Mouse (Mus musculus): ENCODE results near the gene Fau. TPM values are rescaled to one million over a fixed set of nuclear protein-coding genes. Genes with fewer than 3 reads are reported as not detected.

Gene Fau
- polyA plus RNA-seq, 1 experiment from 2014 or later, result 471 TPM

DNA sequence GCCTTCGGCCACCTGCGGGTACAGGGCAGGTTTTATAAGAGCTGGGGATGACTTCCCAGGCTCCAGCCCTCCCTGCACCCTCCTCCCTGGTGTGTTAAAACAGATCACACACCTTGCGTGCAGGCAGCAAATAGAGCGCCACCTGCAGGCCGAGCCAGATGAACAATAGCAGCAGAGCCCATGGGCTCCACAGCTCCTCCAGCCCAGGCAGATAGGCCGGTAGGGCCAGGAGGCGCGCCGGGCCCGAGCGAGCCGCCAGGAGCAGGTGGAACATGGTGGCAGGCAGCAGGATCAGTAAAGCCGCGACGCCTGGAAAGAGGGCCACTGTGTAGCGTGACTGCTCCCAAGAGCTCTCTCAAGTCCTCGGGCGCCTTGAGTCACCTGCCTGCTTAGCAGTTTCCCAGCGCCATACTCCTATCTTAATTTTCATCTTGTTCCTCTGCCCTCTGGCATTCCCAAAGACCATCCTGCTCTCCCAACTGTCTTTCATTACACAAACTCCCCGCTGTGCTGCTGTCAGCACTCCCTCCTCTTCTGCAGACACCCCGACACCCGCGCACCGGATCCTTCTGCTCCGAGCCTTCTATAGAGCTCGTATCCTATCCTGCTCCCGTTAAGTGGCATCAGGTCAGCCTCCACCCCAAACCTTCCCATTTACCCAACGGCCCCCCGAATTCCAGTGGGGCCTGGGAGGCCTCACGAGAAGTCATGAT, 9.5 kb downstream of the Fau start:
- Histone ChIP-seq H3K36me3 (ENCODE audit: control insufficient read depth, insufficient read depth, low read length) (peaks cover 19% of the 10 kb centered on the region), H3K9me3 (ENCODE audit: control insufficient read depth, low read length) (no peaks in the 10 kb centered on the region), H3K27me3 (replicated peaks; ENCODE audit: control insufficient read depth, insufficient read depth, low read length) (no peaks in the 10 kb centered on the region), H3K4me2 (ENCODE audit: low read length) (peak overlapping the region; percentile 89), H3K4me1 (ENCODE audit: control insufficient read depth, insufficient read depth, low read depth, low read length) (peaks cover 34% of the 10 kb centered on the region), H3K27ac (ENCODE audit: low read depth, low read length) (peak overlapping the region; percentile 92), H3K4me3 (ENCODE audit: low read length) (peak overlapping the region; percentile 62), H3K9ac (ENCODE audit: low read depth, low read length) (peak overlapping the region; percentile 79)
- WGBS, result under 1% methylated on average over 30 of the region's 30 CpGs
- peak; percentile 66 for ATAC-seq

DNA sequence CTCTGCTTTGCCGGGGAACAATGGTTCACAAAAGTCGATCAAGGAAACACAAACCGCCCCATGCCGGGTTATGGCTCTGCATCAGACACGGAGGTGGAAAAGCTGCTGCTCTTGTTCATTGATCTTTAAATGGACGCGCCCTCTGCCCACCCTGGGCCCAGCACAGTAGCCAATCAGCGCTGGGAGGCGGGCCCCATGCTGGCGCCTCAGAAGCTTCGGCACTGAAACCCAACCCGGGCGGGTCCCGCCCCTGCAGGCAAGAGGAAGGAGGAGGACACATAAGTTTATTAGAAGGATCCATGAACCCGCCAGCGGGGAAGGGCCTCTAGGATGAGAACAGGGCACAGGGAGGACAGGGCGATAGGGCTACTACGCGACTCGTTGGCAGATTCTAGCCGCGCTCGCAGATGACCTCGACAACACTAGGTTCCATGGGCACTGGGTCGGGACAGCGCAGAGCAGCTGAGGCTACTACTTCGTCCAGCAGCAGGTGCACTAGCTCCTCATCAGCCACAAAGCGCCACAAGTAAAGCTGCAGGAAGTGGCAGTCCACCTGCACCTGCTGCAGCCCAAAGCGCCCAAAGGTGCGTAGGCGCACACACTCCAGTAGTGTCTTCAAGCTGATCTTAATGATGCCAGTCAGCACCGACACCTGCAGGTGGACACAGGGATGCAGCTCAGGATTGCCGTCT, 10.2 kb downstream of the Fau start, which contains the start of gene Tm7sf2:
Gene Tm7sf2 (minus strand): TSS at position 650 of the 692 bp plus-strand sequence.
- Histone ChIP-seq H3K4me2 (ENCODE audit: low read length) (peak within 1 kb of the TSS; percentile 89), H3K4me3 (ENCODE audit: low read length) (peak within 1 kb of the TSS; percentile 62), H3K9ac (ENCODE audit: low read depth, low read length) (peak within 1 kb of the TSS; percentile 79), H3K27me3 (replicated peaks; ENCODE audit: control insufficient read depth, insufficient read depth, low read length) (no peaks in the 10 kb centered on the region), H3K9me3 (ENCODE audit: control insufficient read depth, low read length) (no peaks in the 10 kb centered on the region), H3K27ac (ENCODE audit: low read depth, low read length) (peak within 1 kb of the TSS; percentile 92), H3K4me1 (ENCODE audit: control insufficient read depth, insufficient read depth, low read depth, low read length) (peaks cover 27% of the 10 kb centered on the region), H3K36me3 (ENCODE audit: control insufficient read depth, insufficient read depth, low read length) (peaks cover 23% of the 10 kb centered on the region)
- WGBS, result 8% methylated on average over 32 of the region's 33 CpGs
- ATAC-seq, result peak; percentile 94

DNA sequence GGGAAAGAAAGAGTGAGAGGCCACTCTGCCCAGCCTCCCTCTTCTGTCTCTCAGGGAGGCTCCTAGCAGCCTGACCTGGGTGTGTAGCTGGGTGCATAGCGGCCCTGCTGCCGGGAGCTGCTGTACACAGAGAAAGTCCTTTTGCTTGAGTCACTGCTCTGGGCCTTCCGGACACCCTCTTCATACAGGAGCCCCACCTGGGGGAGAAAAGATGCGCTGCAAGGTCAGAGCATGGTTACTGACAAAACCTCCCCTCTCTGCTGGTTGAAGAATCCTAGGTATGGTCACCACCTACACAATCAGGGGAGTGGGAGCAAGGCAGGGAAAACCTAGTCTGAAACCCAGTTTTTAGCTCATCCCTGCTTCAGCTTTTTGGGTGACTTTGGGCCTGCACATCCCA, 11.3 kb downstream of the Fau start:
- 79% methylated on average over 4 of the region's 4 CpGs for WGBS
- no peak overlapping the region for H3K27ac ChIP-seq (ENCODE audit: low read depth, low read length)
- no peaks in the 10 kb centered on the region for H3K9me3 ChIP-seq (ENCODE audit: control insufficient read depth, low read length)

DNA sequence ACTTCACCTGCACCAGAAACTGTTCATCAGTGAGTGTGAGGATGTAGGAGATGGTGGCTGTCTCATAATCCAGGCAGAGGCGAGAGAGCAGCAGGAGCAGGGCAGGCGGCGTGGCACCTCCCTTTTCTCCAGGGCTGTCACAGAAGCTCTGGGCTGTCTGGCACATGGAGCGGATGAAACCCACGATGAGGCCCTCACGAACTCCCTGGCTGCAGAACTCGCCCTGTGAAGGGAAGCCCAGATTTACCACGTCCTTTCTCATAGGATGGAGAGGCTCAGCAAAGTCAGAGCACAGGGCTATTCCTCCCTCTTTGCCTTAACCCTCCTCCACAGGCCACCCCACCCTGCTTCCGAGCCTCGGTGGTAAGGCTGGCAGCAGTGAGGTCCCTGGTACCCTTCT, 12.2 kb downstream of the Fau start:
- no peak for ATAC-seq
- no peaks in the 10 kb centered on the region for H3K27me3 ChIP-seq (replicated peaks; ENCODE audit: control insufficient read depth, insufficient read depth, low read length)
- no peak overlapping the region for H3K4me2 ChIP-seq (ENCODE audit: low read length)
- peaks cover 20% of the 10 kb centered on the region for H3K4me1 ChIP-seq (ENCODE audit: control insufficient read depth, insufficient read depth, low read depth, low read length)
- no peak overlapping the region for H3K9ac ChIP-seq (ENCODE audit: low read depth, low read length)
- no peak overlapping the region for H3K27ac ChIP-seq (ENCODE audit: low read depth, low read length)
- H3K9me3 ChIP-seq (ENCODE audit: control insufficient read depth, low read length), result no peaks in the 10 kb centered on the region
- H3K36me3 ChIP-seq (ENCODE audit: control insufficient read depth, insufficient read depth, low read length), result peaks cover 28% of the 10 kb centered on the region
- 96% methylated on average over 10 of the region's 10 CpGs for WGBS
- H3K4me3 ChIP-seq (ENCODE audit: low read length), result no peak overlapping the region

More for the DNA sequence above, 11.3 kb downstream of the Fau start:
- ATAC-seq, result no peak
- no peak overlapping the region for H3K4me2 ChIP-seq (ENCODE audit: low read length)
- peaks cover 28% of the 10 kb centered on the region for H3K36me3 ChIP-seq (ENCODE audit: control insufficient read depth, insufficient read depth, low read length)
- no peaks in the 10 kb centered on the region for H3K27me3 ChIP-seq (replicated peaks; ENCODE audit: control insufficient read depth, insufficient read depth, low read length)
- H3K4me3 ChIP-seq (ENCODE audit: low read length), result no peak overlapping the region
- H3K9ac ChIP-seq (ENCODE audit: low read depth, low read length), result no peak overlapping the region
- H3K4me1 ChIP-seq (ENCODE audit: control insufficient read depth, insufficient read depth, low read depth, low read length), result peaks cover 21% of the 10 kb centered on the region

DNA sequence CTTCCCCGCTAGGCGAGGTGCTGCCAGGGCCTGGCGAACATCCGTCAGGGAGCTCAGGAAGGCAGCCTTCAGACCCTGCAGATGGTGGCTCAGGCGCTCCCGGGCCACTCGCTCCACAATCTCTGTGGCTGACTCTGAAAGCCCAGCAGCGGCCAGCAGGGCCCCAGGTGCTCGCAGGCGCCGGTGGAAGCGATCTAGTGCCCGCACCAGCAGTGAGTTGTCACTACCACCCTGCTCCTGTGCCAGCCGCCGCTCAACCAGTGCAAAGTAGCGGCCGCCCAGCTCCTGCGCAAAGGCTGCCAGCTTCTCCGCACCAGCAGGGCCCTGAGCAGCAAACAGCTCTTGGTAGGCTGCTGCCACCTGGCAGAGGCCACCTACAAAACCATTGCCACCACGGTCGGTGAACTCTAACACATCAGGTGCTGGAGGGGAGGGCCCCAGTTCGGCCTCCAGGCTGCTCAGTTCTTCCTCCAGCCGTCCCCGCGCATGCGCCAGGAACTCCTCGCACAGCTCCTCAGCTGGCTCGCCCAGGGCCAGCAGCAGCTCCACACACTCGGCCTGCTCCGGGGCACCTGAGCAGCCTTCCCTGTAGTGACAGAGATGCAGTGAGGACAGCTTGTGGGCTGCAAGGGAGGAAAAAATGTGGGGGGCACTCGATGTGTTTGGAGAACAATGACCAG, 13.1 kb downstream of the Fau start:
- no peak overlapping the region for H3K9ac ChIP-seq (ENCODE audit: low read depth, low read length)
- WGBS, result 91% methylated on average over 31 of the region's 31 CpGs
- H3K9me3 ChIP-seq (ENCODE audit: control insufficient read depth, low read length), result no peaks in the 10 kb centered on the region
- H3K36me3 ChIP-seq (ENCODE audit: control insufficient read depth, insufficient read depth, low read length), result peaks cover 28% of the 10 kb centered on the region
- peaks cover 18% of the 10 kb centered on the region for H3K4me1 ChIP-seq (ENCODE audit: control insufficient read depth, insufficient read depth, low read depth, low read length)
- no peak for ATAC-seq
- H3K4me3 ChIP-seq (ENCODE audit: low read length), result no peak overlapping the region
- no peak overlapping the region for H3K27ac ChIP-seq (ENCODE audit: low read depth, low read length)
- H3K27me3 ChIP-seq (replicated peaks; ENCODE audit: control insufficient read depth, insufficient read depth, low read length), result no peaks in the 10 kb centered on the region
- no peak overlapping the region for H3K4me2 ChIP-seq (ENCODE audit: low read length)

DNA sequence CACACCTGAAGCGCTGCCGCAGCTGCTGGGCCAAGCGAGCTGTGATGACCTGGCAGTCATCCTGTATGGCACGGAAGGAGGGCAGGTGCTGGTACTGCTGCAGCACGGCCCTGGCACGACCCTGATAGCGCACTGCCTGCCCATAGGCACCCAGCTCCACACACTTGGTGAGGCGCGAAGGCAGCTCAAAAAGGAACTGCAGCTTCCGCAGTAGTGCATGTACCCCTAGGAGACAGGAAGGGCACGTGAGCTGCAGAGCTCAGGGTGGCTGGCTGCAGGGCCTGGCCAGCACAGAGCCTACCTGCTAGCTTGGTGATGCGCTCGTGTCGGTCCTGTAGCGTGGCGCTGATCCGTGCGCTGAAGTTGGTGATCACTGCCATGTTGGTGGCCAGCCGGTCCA, 13.6 kb downstream of the Fau start:
- ATAC-seq, result no peak
- Histone ChIP-seq H3K4me2 (ENCODE audit: low read length) (no peak overlapping the region), H3K27ac (ENCODE audit: low read depth, low read length) (no peak overlapping the region), H3K4me1 (ENCODE audit: control insufficient read depth, insufficient read depth, low read depth, low read length) (peaks cover 17% of the 10 kb centered on the region), H3K9me3 (ENCODE audit: control insufficient read depth, low read length) (no peaks in the 10 kb centered on the region), H3K27me3 (replicated peaks; ENCODE audit: control insufficient read depth, insufficient read depth, low read length) (no peaks in the 10 kb centered on the region), H3K4me3 (ENCODE audit: low read length) (no peak overlapping the region), H3K36me3 (ENCODE audit: control insufficient read depth, insufficient read depth, low read length) (peaks cover 28% of the 10 kb centered on the region), H3K9ac (ENCODE audit: low read depth, low read length) (no peak overlapping the region)
- 95% methylated on average over 19 of the region's 19 CpGs for WGBS

DNA sequence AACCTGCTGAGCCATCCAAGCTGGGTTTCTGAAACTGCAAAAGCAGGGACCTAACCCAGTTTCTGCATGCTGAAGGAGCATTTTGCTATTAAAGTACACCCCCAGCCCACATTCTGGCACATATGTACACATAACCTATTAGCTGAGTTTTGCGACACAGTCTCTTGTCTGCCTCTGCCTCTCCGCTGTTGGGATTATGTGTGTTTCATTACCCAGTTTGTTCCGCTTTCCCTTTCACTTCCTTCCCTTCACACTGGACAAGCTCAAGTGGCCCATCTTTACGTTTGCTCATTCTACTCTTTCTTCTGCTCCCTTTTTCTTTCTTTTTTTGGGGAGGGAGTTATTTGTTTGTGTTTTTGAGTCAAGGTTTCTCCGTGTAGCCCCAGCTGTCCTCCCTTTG, 16.2 kb downstream of the Fau start:
- Histone ChIP-seq H3K36me3 (ENCODE audit: control insufficient read depth, insufficient read depth, low read length) (peaks cover 29% of the 10 kb centered on the region), H3K4me1 (ENCODE audit: control insufficient read depth, insufficient read depth, low read depth, low read length) (peaks cover 6% of the 10 kb centered on the region), H3K4me3 (ENCODE audit: low read length) (no peak overlapping the region), H3K4me2 (ENCODE audit: low read length) (no peak overlapping the region), H3K27ac (ENCODE audit: low read depth, low read length) (no peak overlapping the region), H3K27me3 (replicated peaks; ENCODE audit: control insufficient read depth, insufficient read depth, low read length) (no peaks in the 10 kb centered on the region), H3K9ac (ENCODE audit: low read depth, low read length) (no peak overlapping the region), H3K9me3 (ENCODE audit: control insufficient read depth, low read length) (no peaks in the 10 kb centered on the region)
- no peak for ATAC-seq
- 90% methylated on average over 5 of the region's 5 CpGs for WGBS

DNA sequence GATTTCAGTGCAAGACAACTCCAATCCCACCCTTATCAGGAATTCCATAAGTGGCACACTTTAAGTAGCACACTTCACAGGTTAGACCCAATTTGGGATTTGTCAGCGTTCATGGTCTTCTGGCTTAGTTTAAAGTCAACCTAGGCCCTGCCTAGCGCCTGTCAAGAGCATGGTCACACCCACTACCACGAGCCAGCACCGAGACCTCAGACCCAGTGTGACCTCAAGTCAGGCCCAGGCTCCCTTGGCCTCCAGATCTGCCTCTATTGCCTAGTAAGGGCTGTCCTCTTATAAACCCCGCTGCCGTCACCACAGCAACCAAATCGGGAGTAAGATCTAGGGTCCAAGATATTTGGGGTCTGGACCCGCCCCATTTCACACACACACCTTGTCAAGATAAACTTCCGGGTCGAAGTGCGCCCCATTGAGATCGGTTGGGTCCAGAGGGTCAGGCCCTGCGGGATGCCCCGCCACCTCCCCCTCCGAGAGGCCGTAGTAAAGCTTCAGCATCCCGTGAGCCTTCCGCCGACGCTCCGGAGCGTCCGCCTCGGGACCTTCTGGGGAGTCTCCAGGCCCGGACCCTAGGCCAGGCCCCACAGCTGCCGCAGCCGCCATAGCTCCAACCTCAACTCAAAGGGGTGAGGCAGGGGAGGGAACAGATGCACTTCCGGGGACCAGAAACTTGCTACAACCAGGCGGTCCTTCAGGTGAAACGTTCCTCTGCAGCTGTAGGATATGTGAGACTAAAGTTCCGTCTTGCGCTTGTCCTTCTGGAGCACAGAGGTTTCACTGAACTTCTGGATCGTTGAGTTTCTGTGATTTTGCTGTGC, 19.1 kb downstream of the Fau start, which contains the start of gene Vps51:
Gene Vps51 (minus strand): TSS at position 668 of the 830 bp plus-strand sequence.
- Histone ChIP-seq H3K9ac (ENCODE audit: low read depth, low read length) (peak within 1 kb of the TSS; percentile 87), H3K4me3 (ENCODE audit: low read length) (peak within 1 kb of the TSS; percentile 76), H3K4me2 (ENCODE audit: low read length) (peak within 1 kb of the TSS; percentile 73), H3K27me3 (replicated peaks; ENCODE audit: control insufficient read depth, insufficient read depth, low read length) (no peaks in the 10 kb centered on the region), H3K36me3 (ENCODE audit: control insufficient read depth, insufficient read depth, low read length) (peaks cover 19% of the 10 kb centered on the region), H3K4me1 (ENCODE audit: control insufficient read depth, insufficient read depth, low read depth, low read length) (peaks cover 6% of the 10 kb centered on the region), H3K9me3 (ENCODE audit: control insufficient read depth, low read length) (no peaks in the 10 kb centered on the region), H3K27ac (ENCODE audit: low read depth, low read length) (peak within 1 kb of the TSS; percentile 92)
- WGBS, result 1% methylated on average over 31 of the region's 33 CpGs
- peak; percentile 93 for ATAC-seq

Measured in hindbrain, embryonic 16.5 days (tissue).